Mouse (Mus musculus): ENCODE measurements around the gene Hoxc8. TPM values are rescaled to one million over a fixed set of nuclear protein-coding genes. Genes with fewer than 3 reads are reported as not detected.

Hoxc8 gene
- 72.1 TPM for polyA plus RNA-seq (2014; fragmentation: Illumina TruSeq; extraction: RNeasy Lipid Tissue Mini Kit (QIAGEN cat#74804))

GRCm38 (mm10) chr15:102990461-102991397 is at the start of gene Hoxc8:
Hoxc8 (plus strand) TSS chr15:102990607.

GRCm38 (mm10) chr15:102954192-102955006 is 36.0 kb upstream of the Hoxc8 start, which contains the start of gene Hoxc11:
Hoxc11 (plus strand) TSS chr15:102954427.

GRCm38 (mm10) chr15:102966776-102967311 is 23.6 kb upstream of the Hoxc8 start, which contains the start of gene Hoxc10:
Hoxc10 (plus strand) TSS chr15:102966796.

GRCm38 (mm10) chr15:102967312-102967510 is 23.2 kb upstream of the Hoxc8 start, which contains the start of gene Hoxc5:
Hoxc5 (plus strand) TSS chr15:102967443.

GRCm38 (mm10) chr15:102976171-102976570 is 14.2 kb upstream of the Hoxc8 start, which contains the start of gene Hoxc9:
Hoxc9 (plus strand) TSS chr15:102976439.

GRCm38 (mm10) chr15:102997939-102998355 is 7.5 kb downstream of the Hoxc8 start, which contains the start of gene Hoxc6:
Hoxc6 (plus strand) TSS chr15:102998257.

GRCm38 (mm10) chr15:103018636-103019035 is 28.2 kb downstream of the Hoxc8 start, which contains the start of gene Hoxc4:
Hoxc4 (plus strand) TSS chr15:103018934.

Other genes with a start within 250 kb of the Hoxc8 start
- not detected for gene Hoxc13, start 69.5 kb upstream of the Hoxc8 start, polyA plus RNA-seq (2014; fragmentation: Illumina TruSeq; extraction: RNeasy Lipid Tissue Mini Kit (QIAGEN cat#74804))
- not detected for gene Hoxc12, start 53.9 kb upstream of the Hoxc8 start, polyA plus RNA-seq (2014; fragmentation: Illumina TruSeq; extraction: RNeasy Lipid Tissue Mini Kit (QIAGEN cat#74804))
- gene Hoxc11, start 36.2 kb upstream of the Hoxc8 start, polyA plus RNA-seq (2014; fragmentation: Illumina TruSeq; extraction: RNeasy Lipid Tissue Mini Kit (QIAGEN cat#74804)), result not detected
- gene Hoxc10, start 23.8 kb upstream of the Hoxc8 start, polyA plus RNA-seq (2014; fragmentation: Illumina TruSeq; extraction: RNeasy Lipid Tissue Mini Kit (QIAGEN cat#74804)), result 15.5 TPM
- gene Hoxc5, start 23.2 kb upstream of the Hoxc8 start, polyA plus RNA-seq (2014; fragmentation: Illumina TruSeq; extraction: RNeasy Lipid Tissue Mini Kit (QIAGEN cat#74804)), result 6.9 TPM
- gene Hoxc9, start 14.2 kb upstream of the Hoxc8 start, polyA plus RNA-seq (2014; fragmentation: Illumina TruSeq; extraction: RNeasy Lipid Tissue Mini Kit (QIAGEN cat#74804)), result 2.4 TPM
- gene Hoxc6, start 7.7 kb downstream of the Hoxc8 start, polyA plus RNA-seq (2014; fragmentation: Illumina TruSeq; extraction: RNeasy Lipid Tissue Mini Kit (QIAGEN cat#74804)), result 49.8 TPM
- gene Hoxc4, start 28.3 kb downstream of the Hoxc8 start, polyA plus RNA-seq (2014; fragmentation: Illumina TruSeq; extraction: RNeasy Lipid Tissue Mini Kit (QIAGEN cat#74804)), result 26.9 TPM
- gene Smug1, start 176.5 kb downstream of the Hoxc8 start, polyA plus RNA-seq (2014; fragmentation: Illumina TruSeq; extraction: RNeasy Lipid Tissue Mini Kit (QIAGEN cat#74804)), result 15.2 TPM
- gene Cbx5, start 249.2 kb downstream of the Hoxc8 start, polyA plus RNA-seq (2014; fragmentation: Illumina TruSeq; extraction: RNeasy Lipid Tissue Mini Kit (QIAGEN cat#74804)), result 230 TPM
- gene Hnrnpa1, start 249.8 kb downstream of the Hoxc8 start, polyA plus RNA-seq (2014; fragmentation: Illumina TruSeq; extraction: RNeasy Lipid Tissue Mini Kit (QIAGEN cat#74804)), result 1,400 TPM

Measured in ovary, adult 10 weeks (tissue).